Mouse (Mus musculus) cerebellum, adult 2 months (tissue): ENCODE data around the gene Bcl6. TPM values are rescaled to one million over a fixed set of nuclear protein-coding genes. Genes with fewer than 3 reads are reported as not detected.

Experiments
- DNase-seq, 2 experiments: peaks; one replicate each; pipeline ENCODE4 v3.0.0; 2021
- H3K27ac ChIP-seq: fragments of 200-500 bp; 2 replicates; pipeline ENCODE4 v1.5.1; 2012; ENCODE audit warnings: low read length, control low read depth, inconsistent platforms; ENCODE audit not compliant: insufficient read depth
- H3K27me3 ChIP-seq: fragments of 200-500 bp; 2 replicates; pipeline ENCODE4 v1.6.1; 2012; ENCODE audit warnings: inconsistent platforms, mild to moderate bottlenecking, low read length, moderate library complexity; ENCODE audit not compliant: control insufficient read depth, insufficient read depth
- H3K4me1 ChIP-seq: fragments of 200-500 bp; 2 replicates; pipeline ENCODE4 v1.6.1; 2011; ENCODE audit warnings: low read length; ENCODE audit not compliant: control insufficient read depth, insufficient read depth
- H3K4me3 ChIP-seq: fragments of 200-500 bp; replicated peaks from 2 replicates; pipeline ENCODE3; 2011; ENCODE audit warnings: mild to moderate bottlenecking, low read depth, low read length, control low read depth; ENCODE audit not compliant: insufficient read depth
- CTCF ChIP-seq: fragments of 200-500 bp; IDR thresholded peaks from 2 replicates; pipeline ENCODE4 v1.5.1; 2011; ENCODE audit warnings: low read depth, mild to moderate bottlenecking, control low read depth, low read length, moderate library complexity, borderline replicate concordance; ENCODE audit not compliant: insufficient read depth
- POLR2A ChIP-seq: fragments of 200-500 bp; IDR thresholded peaks from 2 replicates; pipeline ENCODE4 v1.6.1; 2011; ENCODE audit warnings: low read length, control low read depth, borderline replicate concordance; ENCODE audit not compliant: insufficient read depth
- WGBS: fragments of 180-500 bp; shearing (Covaris S2); methylation state at CpG from one replicate; pipeline ENCODE4 v1.1.7; 2018; 5-methylcytosine and 5-hydroxymethylcytosine counted together
- polyA plus RNA-seq: library from polyadenylated mRNA; depleted of rRNA; stranded (reverse); fragments of >200 nt; gene quantifications from 2 replicates; pipeline ENCODE4 v1.2.3, GENCODE M21; 2012

Bcl6 gene
- polyA plus RNA-seq, 1 experiment: 30.8 TPM

GRCm38 (mm10) chr16:23997912-23998311, 9.3 kb upstream of the Bcl6 start:
- Histone ChIP-seq H3K27ac (no peak overlapping the region), H3K4me3 (no peak overlapping the region), H3K4me1 (peaks cover 7% of the 10 kb centered on the region; the same call in 1 of the 2 replicates), H3K27me3 (no peaks in the 10 kb centered on the region)
- no peak for DNase-seq
- TF ChIP-seq POLR2A: no peak
- no peak for TF ChIP-seq CTCF
- WGBS: 87% methylated on average over 6 of the region's 6 CpGs

GRCm38 (mm10) chr16:23997228-23997627, 8.6 kb upstream of the Bcl6 start:
- no peak for DNase-seq
- H3K27ac ChIP-seq: no peak overlapping the region
- TF ChIP-seq CTCF (no peak), POLR2A (no peak)
- H3K4me3 ChIP-seq: no peak overlapping the region
- no peaks in the 10 kb centered on the region for H3K27me3 ChIP-seq
- WGBS: 84% methylated on average over 3 of the region's 3 CpGs
- H3K4me1 ChIP-seq: peaks cover 7% of the 10 kb centered on the region

DNA sequence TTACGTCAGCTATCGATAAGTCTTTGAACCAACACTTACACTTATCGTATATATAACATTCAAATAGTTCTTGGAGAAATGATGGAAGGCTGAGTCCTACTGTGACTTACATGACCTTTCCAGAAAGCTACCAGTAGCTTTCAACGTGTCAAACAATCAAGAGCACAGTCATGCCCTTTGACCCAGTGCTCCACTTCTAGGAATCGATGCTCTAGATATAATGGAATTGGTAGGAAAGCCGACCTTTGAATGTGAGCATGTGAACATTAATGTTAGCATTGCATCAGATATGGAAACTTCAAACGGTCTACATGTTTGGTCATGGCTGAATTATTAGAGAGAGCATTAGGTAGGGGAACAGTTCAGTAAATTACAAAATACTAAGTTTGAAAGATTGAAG, 7.7 kb upstream of the Bcl6 start:
- no peak overlapping the region for H3K27ac ChIP-seq
- TF ChIP-seq CTCF (no peak), POLR2A (no peak)
- 91% methylated on average over 7 of the region's 7 CpGs for WGBS
- H3K4me1 ChIP-seq: peaks cover 9% of the 10 kb centered on the region
- no peak overlapping the region for H3K4me3 ChIP-seq
- H3K27me3 ChIP-seq: no peaks in the 10 kb centered on the region
- no peak for DNase-seq

- WGBS: 75% methylated on average over 17 of the region's 17 CpGs
Observed at GRCm38 (mm10) chr16:23993351-23994321, 5.0 kb upstream of the Bcl6 start.

GRCm38 (mm10) chr16:23991846-23992580, 3.4 kb upstream of the Bcl6 start:
- DNase-seq: no peak
- peaks cover 9% of the 10 kb centered on the region for H3K4me1 ChIP-seq
- H3K4me3 ChIP-seq: no peak overlapping the region
- no peaks in the 10 kb centered on the region for H3K27me3 ChIP-seq
- WGBS: 90% methylated on average over 14 of the region's 14 CpGs
- no peak overlapping the region for H3K27ac ChIP-seq
- TF ChIP-seq CTCF: no peak

More at GRCm38 (mm10) chr16:23993351-23994321, 5.0 kb upstream of the Bcl6 start:
- DNase-seq: peak; percentile 29 to 36
- H3K4me1 ChIP-seq: peaks cover 9% of the 10 kb centered on the region
- no peaks in the 10 kb centered on the region for H3K27me3 ChIP-seq
- TF ChIP-seq POLR2A: no peak
- TF ChIP-seq CTCF: no peak
- H3K4me3 ChIP-seq: no peak overlapping the region
- H3K27ac ChIP-seq: 0 out of 2 replicates have a peak overlapping the region, but pooled peaks have one; percentile 46

- TF ChIP-seq CTCF (peak; percentile 82), POLR2A (no peak)
- WGBS: 1% methylated on average over 4 of the region's 4 CpGs
- Histone ChIP-seq H3K4me1 (peaks cover 9% of the 10 kb centered on the region), H3K27me3 (no peaks in the 10 kb centered on the region), H3K27ac (no peak overlapping the region; the same call in 1 of the 2 replicates), H3K4me3 (no peak overlapping the region)
- DNase-seq: peak; percentile 89 to 94
Observed at GRCm38 (mm10) chr16:23991170-23991569, 2.5 kb upstream of the Bcl6 start.

DNA sequence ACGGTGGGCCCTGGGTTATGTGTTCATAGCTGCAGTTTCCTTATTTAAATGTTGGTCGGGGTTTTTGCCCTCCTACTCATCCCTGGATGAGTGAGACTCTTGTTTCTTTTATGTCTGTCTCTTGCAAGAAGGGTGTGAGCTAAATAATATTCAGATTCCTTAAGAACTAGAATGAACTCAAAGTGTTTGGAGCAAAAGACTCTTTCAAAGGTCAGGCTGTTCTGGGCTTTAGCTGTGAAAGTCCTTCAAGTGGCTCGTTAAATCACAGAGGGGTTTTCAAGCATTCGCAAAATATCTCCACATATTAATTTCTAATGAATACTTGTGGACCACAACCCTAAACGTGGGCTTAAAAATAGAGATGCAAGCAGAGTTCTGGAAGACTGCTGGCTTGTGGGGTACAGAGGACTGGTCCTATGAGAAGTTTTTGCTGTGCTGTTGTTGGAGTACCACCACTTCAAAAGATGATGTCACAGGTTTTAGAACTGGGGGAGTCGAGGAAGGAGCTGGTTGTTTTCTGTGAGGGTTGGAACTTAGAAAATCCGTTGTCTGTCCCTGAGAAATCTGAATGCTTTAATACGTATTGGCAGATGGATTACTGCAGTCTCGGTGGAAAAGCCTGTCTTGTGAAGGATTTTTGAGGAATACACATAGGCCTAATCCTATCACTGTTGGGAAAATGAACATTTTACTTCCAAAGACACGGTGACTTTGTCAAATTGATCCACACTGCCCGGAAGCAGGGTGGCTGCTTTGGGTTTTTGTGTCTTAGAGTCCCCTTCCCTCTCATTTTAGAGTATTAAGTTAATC, 1.7 kb upstream of the Bcl6 start:
- H3K27me3 ChIP-seq: no peaks in the 10 kb centered on the region
- H3K27ac ChIP-seq: peak overlapping the region; percentile 94
- 23% methylated on average over 11 of the region's 11 CpGs for WGBS
- H3K4me3 ChIP-seq: peak overlapping the region; percentile 91
- no peak for TF ChIP-seq POLR2A
- DNase-seq: peak in 1 of 2 experiments; percentile 40
- peaks cover 9% of the 10 kb centered on the region for H3K4me1 ChIP-seq
